Mouse (Mus musculus) CH12.LX (cell line): Measurements from ENCODE around the gene Bcl2l15. TPM values are rescaled to one million over a fixed set of nuclear protein-coding genes. Genes with fewer than 3 reads are reported as not detected.
A peak's percentile ranks its signal among the peaks of the same experiment; 100 is the strongest.

Experiments
- DNase-seq: peaks from one replicate; pipeline ENCODE4 v3.0.0-alpha.2; 2013; ENCODE audit errors: extremely low read depth
- H3K27ac ChIP-seq: 2 replicates; pipeline ENCODE4 v1.5.1; 2012; ENCODE audit warnings: low read depth, mild to moderate bottlenecking, control low read depth, moderate library complexity; ENCODE audit not compliant: insufficient read depth
- H3K27me3 ChIP-seq: replicated peaks from 2 replicates; pipeline ENCODE3; 2012; ENCODE audit warnings: inconsistent platforms
- H3K36me3 ChIP-seq, 2 experiments: replicated peaks in 1 of 2; 2 replicates each; pipeline versions ENCODE3 to v1.6.1; 2012; ENCODE audit warnings: inconsistent platforms in 1 of 2, low read length in 1 of 2, mild to moderate bottlenecking in 1 of 2, mixed read lengths in 1 of 2, moderate library complexity in 1 of 2; ENCODE audit not compliant: control insufficient read depth in 1 of 2, insufficient read depth in 1 of 2
- H3K4me1 ChIP-seq, 2 experiments: 2 replicates each; pipeline ENCODE4 v1.6.1; 2012; ENCODE audit warnings: inconsistent platforms in 1 of 2, moderate library complexity in 1 of 2; ENCODE audit not compliant: insufficient read depth in 2 of 2, control insufficient read depth in 1 of 2
- H3K4me2 ChIP-seq: 2 replicates; pipeline ENCODE4 v1.6.1; 2012; ENCODE audit warnings: low read depth, mild to moderate bottlenecking, control low read depth; ENCODE audit not compliant: poor library complexity, insufficient read depth, severe bottlenecking
- H3K4me3 ChIP-seq, 3 experiments: fragments of 150-350 bp in 1 of 3; sonication (generic) in 1 of 3; replicated peaks in 1 of 3; 2 replicates each; pipeline versions ENCODE3 to v1.5.1; 2011 to 2012; ENCODE audit warnings: low read depth in 2 of 3, low read length in 2 of 3, mild to moderate bottlenecking in 2 of 3, moderate library complexity in 2 of 3, control low read depth in 1 of 3, improper control_type of control experiment in 1 of 3, inconsistent platforms in 1 of 3, mixed read lengths in 1 of 3; ENCODE audit not compliant: poor library complexity in 1 of 3
- H3K79me2 ChIP-seq: replicated peaks from 2 replicates; pipeline ENCODE4 v1.6.1; 2012; ENCODE audit warnings: mild to moderate bottlenecking, moderate library complexity; ENCODE audit not compliant: control insufficient read depth, poor library complexity, insufficient read depth, severe bottlenecking; ENCODE audit errors: extremely low read depth
- H3K9ac ChIP-seq: 2 replicates; pipeline ENCODE4 v1.6.1; 2012; ENCODE audit warnings: low read depth, mild to moderate bottlenecking, control low read depth, moderate library complexity; ENCODE audit not compliant: insufficient read depth
- H3K9me3 ChIP-seq: replicated peaks from 2 replicates; pipeline ENCODE3; 2012; ENCODE audit warnings: low read length, inconsistent platforms, mixed read lengths
- BHLHE40 ChIP-seq: IDR thresholded peaks from 2 replicates; pipeline ENCODE4 v1.6.1; 2011; ENCODE audit warnings: mild to moderate bottlenecking, low read depth, low read length, improper control_type of control experiment
- CHD1 ChIP-seq: IDR thresholded peaks from 2 replicates; pipeline ENCODE4 v1.6.1; 2012; ENCODE audit warnings: low read depth, low read length, improper control_type of control experiment, inconsistent platforms
- CHD2 ChIP-seq: IDR thresholded peaks from 2 replicates; pipeline ENCODE4 v1.6.1; 2011; ENCODE audit warnings: low read length, improper control_type of control experiment
- CTCF ChIP-seq, 2 experiments: IDR thresholded peaks in 1 of 2; conservative IDR thresholded peaks in 1 of 2; 2 replicates each; pipeline ENCODE4 v1.5.1; 2011 to 2012; ENCODE audit warnings: low read depth in 2 of 2, low read length in 2 of 2, improper control_type of control experiment in 1 of 2, inconsistent platforms in 1 of 2, mild to moderate bottlenecking in 1 of 2, moderate library complexity in 1 of 2
- E2F4 ChIP-seq: IDR thresholded peaks from 2 replicates; pipeline ENCODE4 v1.6.1; 2011; ENCODE audit warnings: low read depth, low read length, improper control_type of control experiment; ENCODE audit not compliant: insufficient replicate concordance
- ETS1 ChIP-seq: conservative IDR thresholded peaks from 2 replicates; pipeline ENCODE4 v1.6.1; 2012; ENCODE audit warnings: low read depth, mild to moderate bottlenecking, inconsistent platforms, low read length, improper control_type of control experiment, moderate library complexity
- GABPA ChIP-seq: IDR thresholded peaks from 2 replicates; pipeline ENCODE4 v1.6.1; 2012; ENCODE audit warnings: low read depth, low read length, improper control_type of control experiment, inconsistent platforms; ENCODE audit not compliant: insufficient replicate concordance
- HCFC1 ChIP-seq: IDR thresholded peaks from 2 replicates; pipeline ENCODE4 v1.6.1; 2012; ENCODE audit warnings: low read depth, mild to moderate bottlenecking, inconsistent platforms, low read length, improper control_type of control experiment
- IRF4 ChIP-seq: IDR thresholded peaks from 2 replicates; pipeline ENCODE4 v1.6.1; 2014; ENCODE audit warnings: low read depth, mild to moderate bottlenecking, inconsistent platforms, low read length, improper control_type of control experiment
- JUN ChIP-seq: IDR thresholded peaks from 2 replicates; pipeline ENCODE4 v1.6.1; 2011; ENCODE audit warnings: low read depth, mild to moderate bottlenecking, low read length, improper control_type of control experiment, moderate library complexity; ENCODE audit not compliant: insufficient read depth
- JUND ChIP-seq: conservative IDR thresholded peaks from 2 replicates; pipeline ENCODE4 v1.6.1; 2011; ENCODE audit warnings: low read depth, low read length, improper control_type of control experiment
- KAT2A ChIP-seq: IDR thresholded peaks from 2 replicates; pipeline ENCODE4 v1.6.1; 2012; ENCODE audit warnings: low read length, improper control_type of control experiment, inconsistent platforms; ENCODE audit not compliant: insufficient replicate concordance
- MAFK ChIP-seq: IDR thresholded peaks from 2 replicates; pipeline ENCODE4 v1.6.1; 2011; ENCODE audit warnings: low read length, improper control_type of control experiment; ENCODE audit not compliant: insufficient replicate concordance
- MAX ChIP-seq: IDR thresholded peaks from 2 replicates; pipeline ENCODE4 v1.6.1; 2011; ENCODE audit warnings: low read length, improper control_type of control experiment
- MAZ ChIP-seq: IDR thresholded peaks from 2 replicates; pipeline ENCODE4 v1.6.1; 2012; ENCODE audit warnings: low read depth, mild to moderate bottlenecking, inconsistent platforms, low read length, improper control_type of control experiment, moderate library complexity
- MEF2A ChIP-seq: IDR thresholded peaks from 2 replicates; pipeline ENCODE4 v1.6.1; 2014; ENCODE audit warnings: low read depth, mild to moderate bottlenecking, inconsistent platforms, low read length, improper control_type of control experiment, borderline replicate concordance
- MXI1 ChIP-seq: IDR thresholded peaks from 2 replicates; pipeline ENCODE4 v1.6.1; 2011; ENCODE audit warnings: mild to moderate bottlenecking, low read depth, low read length, improper control_type of control experiment
- MYC ChIP-seq: IDR thresholded peaks from 2 replicates; pipeline ENCODE4 v1.6.1; 2011; ENCODE audit warnings: low read depth, mild to moderate bottlenecking, improper control_type of control experiment, low read length
- NELFE ChIP-seq: IDR thresholded peaks from 2 replicates; pipeline ENCODE4 v1.6.1; 2011; ENCODE audit warnings: low read depth, low read length, improper control_type of control experiment
- NRF1 ChIP-seq: IDR thresholded peaks from 2 replicates; pipeline ENCODE4 v1.6.1; 2014; ENCODE audit warnings: low read depth, mild to moderate bottlenecking, inconsistent platforms, low read length, improper control_type of control experiment, moderate library complexity
- PAX5 ChIP-seq: IDR thresholded peaks from 2 replicates; pipeline ENCODE4 v1.6.1; 2012; ENCODE audit warnings: low read length, inconsistent platforms, mixed read lengths
- POLR2A ChIP-seq: IDR thresholded peaks from 2 replicates; pipeline ENCODE4 v1.6.1; 2011; ENCODE audit warnings: low read depth, mild to moderate bottlenecking, improper control_type of control experiment, low read length
- POLR2AphosphoS2 ChIP-seq: IDR thresholded peaks from 2 replicates; pipeline ENCODE4 v1.6.1; 2011; ENCODE audit warnings: low read depth, low read length, improper control_type of control experiment
- RAD21 ChIP-seq: IDR thresholded peaks from 2 replicates; pipeline ENCODE4 v1.6.1; 2011; ENCODE audit warnings: low read depth, mild to moderate bottlenecking, low read length, improper control_type of control experiment, moderate library complexity
- RCOR1 ChIP-seq: conservative IDR thresholded peaks from 2 replicates; pipeline ENCODE4 v1.6.1; 2012; ENCODE audit warnings: low read depth, mild to moderate bottlenecking, inconsistent platforms, low read length, improper control_type of control experiment
- SIN3A ChIP-seq: IDR thresholded peaks from 2 replicates; pipeline ENCODE4 v1.6.1; 2012; ENCODE audit warnings: low read length, improper control_type of control experiment, inconsistent platforms
- SMC3 ChIP-seq: IDR thresholded peaks from 2 replicates; pipeline ENCODE4 v1.6.1; 2011; ENCODE audit warnings: low read depth, low read length, improper control_type of control experiment
- TBP ChIP-seq: conservative IDR thresholded peaks from 2 replicates; pipeline ENCODE4 v1.6.1; 2011; ENCODE audit warnings: low read depth, low read length, improper control_type of control experiment
- TCF12 ChIP-seq: IDR thresholded peaks from 2 replicates; pipeline ENCODE4 v1.6.1; 2014; ENCODE audit warnings: low read depth, mild to moderate bottlenecking, inconsistent platforms, low read length, improper control_type of control experiment
- UBTF ChIP-seq: IDR thresholded peaks from 2 replicates; pipeline ENCODE4 v1.6.1; 2012; ENCODE audit warnings: low read depth, mild to moderate bottlenecking, inconsistent platforms, low read length, improper control_type of control experiment, moderate library complexity
- USF1 ChIP-seq: IDR thresholded peaks from 2 replicates; pipeline ENCODE4 v1.6.1; 2014; ENCODE audit warnings: low read depth, mild to moderate bottlenecking, inconsistent platforms, low read length, improper control_type of control experiment
- ZC3H11A ChIP-seq: IDR thresholded peaks from 2 replicates; pipeline ENCODE4 v1.6.1; 2012; ENCODE audit warnings: low read depth, mild to moderate bottlenecking, inconsistent platforms, low read length, improper control_type of control experiment
- ZKSCAN1 ChIP-seq: IDR thresholded peaks from 2 replicates; pipeline ENCODE4 v1.6.1; 2012; ENCODE audit warnings: low read depth, inconsistent platforms, low read length, improper control_type of control experiment, borderline replicate concordance
- ZMIZ1 ChIP-seq: IDR thresholded peaks from 2 replicates; pipeline ENCODE4 v1.6.1; 2012; ENCODE audit warnings: low read depth, mild to moderate bottlenecking, inconsistent platforms, low read length, improper control_type of control experiment
- ZNF384 ChIP-seq: IDR thresholded peaks from 2 replicates; pipeline ENCODE4 v1.6.1; 2012; ENCODE audit warnings: low read depth, low read length, improper control_type of control experiment, inconsistent platforms
- dilution Hi-C: fragments of 300-500 bp; cut with MboI; formaldehyde crosslinking; loops from 2 replicates; pipeline ENCODE4 v1.14.3; 2020; ENCODE audit warnings: low sequenced_read_pairs; ENCODE audit not compliant: extremely low pct_unique_long_range_greater_than_20kb, extremely low pct_ligation_motif_present
- in situ Hi-C: fragments of 300-500 bp; cut with MboI; formaldehyde crosslinking; loops from 3 replicates; pipeline ENCODE4 v1.14.3; 2019; ENCODE audit warnings: low sequenced_read_pairs, low pct_ligation_motif_present, low pct_unique_long_range_greater_than_20kb, mixed read lengths
- polyA plus RNA-seq: library from polyadenylated mRNA; unstranded; fragments of >175 nt; gene quantifications from 2 replicates; pipeline ENCODE4 v1.2.1, GENCODE M21; 2012; ENCODE audit warnings: low read depth; ENCODE audit not compliant: insufficient read length
- total RNA-seq, 2 experiments: library from RNA; depleted of rRNA; stranded (reverse); fragments of 300-350 nt in 1 of 2; fragments of >200 nt in 1 of 2; gene quantifications; 2 replicates each; pipeline ENCODE4 v1.2.3; 2012 to 2014

Gene Bcl2l15
- total and polyA plus RNA-seq, 3 experiments: 12.2 to 24.9 (median 23.0) TPM

DNA sequence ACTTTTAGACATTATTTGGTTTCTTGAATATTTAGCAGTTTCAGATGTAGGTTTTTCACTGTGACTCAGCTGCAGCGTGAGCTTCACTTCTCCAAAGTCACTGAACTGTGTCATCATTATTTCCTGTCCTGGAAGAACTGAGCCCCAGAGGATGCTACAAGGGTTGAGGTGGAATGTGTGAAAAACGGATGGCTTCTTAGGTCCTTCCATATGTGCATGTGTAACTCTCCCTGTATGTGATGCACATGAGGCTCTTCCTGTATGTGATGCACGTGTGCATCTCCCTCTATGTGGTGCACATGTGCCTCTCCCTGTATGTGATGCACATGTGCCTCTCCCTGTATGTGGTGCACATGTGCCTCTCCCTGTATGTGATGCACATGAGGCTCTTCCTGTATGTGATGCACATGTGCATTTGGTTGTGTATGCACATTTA lies 40.3 kb downstream of the Bcl2l15 start (continued):
- TF ChIP-seq ZNF384: no peak
- TF ChIP-seq CHD2: peak; percentile 85
- TF ChIP-seq E2F4: no peak
- TF ChIP-seq MYC: peak; percentile 94
- TF ChIP-seq RAD21: no peak
- no peak for TF ChIP-seq KAT2A
- no peak for TF ChIP-seq MAZ
- TF ChIP-seq MEF2A: peak; percentile 91
- peak; percentile 88 for TF ChIP-seq MAFK
- peak; percentile 67; the same call in 1 of the 2 replicates for TF ChIP-seq SIN3A
- no peak for TF ChIP-seq USF1
- TF ChIP-seq POLR2AphosphoS2: no peak
- no peak; the same call in 1 of the 2 replicates for TF ChIP-seq HCFC1
- no peak for TF ChIP-seq ZKSCAN1
- peak; percentile 90 for TF ChIP-seq TCF12

DNA sequence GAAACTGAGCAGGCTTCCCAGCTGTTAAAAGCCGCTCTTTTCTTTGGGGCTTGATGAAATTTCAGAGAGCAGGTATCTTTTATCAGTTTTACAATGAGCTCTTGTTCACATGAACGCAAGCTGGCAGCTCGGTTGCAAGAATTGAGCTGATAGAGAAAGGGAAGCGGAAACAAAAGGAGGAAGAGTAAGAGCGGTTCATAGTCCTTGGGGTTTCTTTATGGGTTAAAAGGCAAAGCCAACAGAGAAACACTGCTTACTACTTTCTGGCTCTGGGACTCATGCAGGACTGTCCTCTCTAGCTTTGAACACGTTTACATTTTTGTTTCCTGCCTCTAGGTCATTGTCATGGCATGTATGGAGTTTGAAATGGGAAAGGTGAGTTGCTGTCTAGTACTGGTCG lies 41.9 kb downstream of the Bcl2l15 start:
- Histone ChIP-seq H3K4me3 (no peak overlapping the region), H3K27me3 (no peaks in the 10 kb centered on the region), H3K27ac (peak overlapping the region; percentile 89), H3K79me2 (peaks cover 45% of the 10 kb centered on the region), H3K4me1 (peaks cover 22 to 75% of the 10 kb centered on the region in 2 experiments), H3K4me2 (peak overlapping the region; percentile 85), H3K9me3 (peaks cover 4% of the 10 kb centered on the region), H3K36me3 (peaks cover 54 to 73% of the 10 kb centered on the region in 2 experiments), H3K9ac (peak overlapping the region; percentile 58)
- no peak for DNase-seq
- in situ Hi-C loops: no loop called here
- dilution Hi-C loops: no loop called here
- TF ChIP-seq JUND (no peak), ZKSCAN1 (no peak), RCOR1 (no peak), ETS1 (peak; percentile 13; the same call in 1 of the 2 replicates), SIN3A (peak; percentile 55; the same call in 1 of the 2 replicates), MYC (no peak), BHLHE40 (0 out of 2 replicates have a peak, but pooled peaks have one; percentile 34), ZMIZ1 (no peak), E2F4 (no peak), SMC3 (no peak), HCFC1 (no peak), CTCF (conservative IDR thresholded peaks at IDR 0.05 in 1 of 2, IDR thresholded peaks at IDR 0.05 in 1 of 2; ENCODE audit: low read depth in 2 of 2, low read length in 2 of 2) (no peak), NRF1 (no peak), RAD21 (no peak), CHD1 (0 out of 2 replicates have a peak, but pooled peaks have one; percentile 36), UBTF (no peak), MXI1 (no peak), USF1 (no peak), POLR2A (no peak; the same call in 1 of the 2 replicates), NELFE (no peak), KAT2A (no peak), JUN (no peak), MEF2A (no peak), PAX5 (no peak), TBP (0 out of 2 replicates have a peak, but pooled peaks have one; percentile 15), IRF4 (peak; percentile 47; the same call in 1 of the 2 replicates), TCF12 (0 out of 2 replicates have a peak, but pooled peaks have one; percentile 22), POLR2AphosphoS2 (no peak), MAX (no peak), ZC3H11A (no peak), ZNF384 (no peak), GABPA (no peak)
